Mouse (Mus musculus): ENCODE results near the gene Actn1. TPM values are rescaled to one million over a fixed set of nuclear protein-coding genes. Genes with fewer than 3 reads are reported as not detected.

Actn1 gene
- total RNA-seq, 2 experiments from 2014 or later, result 31.2 to 43.7 TPM

- DNase-seq (ENCODE audit: low spot score in 2 of 2), result no peak
Observed at GRCm38 (mm10) chr12:80260744-80261695, 849 bp upstream of the Actn1 start.

GRCm38 (mm10) chr12:80259216-80260055, 735 bp downstream of the Actn1 start:
- DNase-seq (ENCODE audit: low spot score in 2 of 2), result peak; percentile 64 to 65

- DNase-seq (ENCODE audit: low spot score in 2 of 2), result no peak
Observed at GRCm38 (mm10) chr12:80258520-80259215, 1.5 kb downstream of the Actn1 start.

- no peak for DNase-seq (ENCODE audit: low spot score in 2 of 2)
Observed at GRCm38 (mm10) chr12:80251978-80252377, 8.2 kb downstream of the Actn1 start.

- no peak for DNase-seq (ENCODE audit: low spot score in 2 of 2)
Observed at GRCm38 (mm10) chr12:80251554-80251953, 8.6 kb downstream of the Actn1 start.

GRCm38 (mm10) chr12:80249539-80249938, 10.6 kb downstream of the Actn1 start:
- DNase-seq (ENCODE audit: low spot score in 2 of 2), result no peak

- DNase-seq (ENCODE audit: low spot score in 2 of 2), result no peak
Observed at GRCm38 (mm10) chr12:80247067-80247466, 13.1 kb downstream of the Actn1 start.

GRCm38 (mm10) chr12:80246505-80246904, 13.7 kb downstream of the Actn1 start:
- DNase-seq (ENCODE audit: low spot score in 2 of 2), result no peak

- DNase-seq (ENCODE audit: low spot score in 2 of 2), result no peak
Observed at GRCm38 (mm10) chr12:80244755-80245154, 15.4 kb downstream of the Actn1 start.

- no peak for DNase-seq (ENCODE audit: low spot score in 2 of 2)
Observed at GRCm38 (mm10) chr12:80244127-80244526, 16.0 kb downstream of the Actn1 start.

- DNase-seq (ENCODE audit: low spot score in 2 of 2), result no peak
Observed at GRCm38 (mm10) chr12:80243335-80243734, 16.8 kb downstream of the Actn1 start.

- no peak for DNase-seq (ENCODE audit: low spot score in 2 of 2)
Observed at GRCm38 (mm10) chr12:80239445-80239844, 20.7 kb downstream of the Actn1 start.

GRCm38 (mm10) chr12:80238523-80238922, 21.6 kb downstream of the Actn1 start:
- DNase-seq (ENCODE audit: low spot score in 2 of 2), result no peak

GRCm38 (mm10) chr12:80235295-80235694, 24.9 kb downstream of the Actn1 start:
- DNase-seq (ENCODE audit: low spot score in 2 of 2), result no peak

- no peak for DNase-seq (ENCODE audit: low spot score in 2 of 2)
Observed at GRCm38 (mm10) chr12:80234226-80234625, 25.9 kb downstream of the Actn1 start.

- DNase-seq (ENCODE audit: low spot score in 2 of 2), result no peak
Observed at GRCm38 (mm10) chr12:80232840-80233218, 27.3 kb downstream of the Actn1 start.

GRCm38 (mm10) chr12:80232076-80232839, 27.9 kb downstream of the Actn1 start:
- DNase-seq (ENCODE audit: low spot score in 2 of 2), result no peak

GRCm38 (mm10) chr12:80231317-80231716, 28.9 kb downstream of the Actn1 start:
- DNase-seq (ENCODE audit: low spot score in 2 of 2), result no peak

GRCm38 (mm10) chr12:80230854-80231253, 29.3 kb downstream of the Actn1 start:
- no peak for DNase-seq (ENCODE audit: low spot score in 2 of 2)

GRCm38 (mm10) chr12:80230111-80230700, 30.0 kb downstream of the Actn1 start:
- peak; percentile 25 to 56 for DNase-seq (ENCODE audit: low spot score in 2 of 2)
